Mouse (Mus musculus): Measurements from ENCODE around the gene Map10. TPM values are rescaled to one million over a fixed set of nuclear protein-coding genes. Genes with fewer than 3 reads are reported as not detected.

The Map10 gene
- total and polyA plus RNA-seq, 3 experiments, result 1.3 to 6.7 (median 2.3) TPM

DNA sequence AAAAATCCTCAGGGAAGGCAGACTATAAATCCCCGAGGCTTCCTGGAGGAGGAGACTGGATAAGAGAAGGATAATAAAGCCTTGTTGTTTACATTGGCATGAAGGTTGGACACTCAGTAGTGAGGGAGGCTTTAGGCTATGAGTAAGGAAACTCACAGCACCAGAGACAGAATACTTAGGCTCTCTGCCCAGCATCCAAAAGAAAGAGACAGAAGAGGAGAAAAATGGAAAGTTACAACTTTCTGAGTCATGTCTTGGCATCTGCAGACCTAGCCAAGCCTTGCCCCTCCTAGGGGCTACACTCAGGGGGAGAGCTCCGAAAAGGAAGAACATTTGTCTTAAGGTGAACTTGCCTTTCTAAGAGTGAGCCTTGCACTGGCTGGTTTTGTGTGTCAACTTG lies 30.0 kb upstream of the Map10 start:
- H3K27me3 ChIP-seq (replicated peaks), result no peaks in the 10 kb centered on the region
- H3K9ac ChIP-seq (ENCODE audit: insufficient read depth, low read depth), result no peak overlapping the region
- no peak overlapping the region for H3K4me2 ChIP-seq (ENCODE audit: insufficient read depth, low read depth, poor library complexity, severe bottlenecking)
- DNase-seq (ENCODE audit: extremely low read depth), result no peak
- H3K9me3 ChIP-seq (replicated peaks; ENCODE audit: low read length), result peaks cover 12% of the 10 kb centered on the region
- in situ Hi-C loops (cut with MboI; ENCODE audit: low pct_ligation_motif_present, low pct_unique_long_range_greater_than_20kb, low sequenced_read_pairs) (loop anchor here (10.0 kb wide), 1 partner anchor 55 kb away; no protein-coding TSS in a partner anchor), dilution Hi-C loops (cut with MboI; ENCODE audit: extremely low pct_ligation_motif_present, extremely low pct_unique_long_range_greater_than_20kb, low sequenced_read_pairs) (no loop called here)
- TF ChIP-seq MAFK (IDR thresholded peaks at IDR 0.05; ENCODE audit: insufficient replicate concordance, low read length) (no peak), TBP (conservative IDR thresholded peaks at IDR 0.05; ENCODE audit: low read depth, low read length) (no peak), MAX (IDR thresholded peaks at IDR 0.05; ENCODE audit: low read length) (no peak), SMC3 (IDR thresholded peaks at IDR 0.05; ENCODE audit: low read depth, low read length) (no peak), NRF1 (IDR thresholded peaks at IDR 0.05; ENCODE audit: low read depth, low read length) (no peak), JUND (conservative IDR thresholded peaks at IDR 0.05; ENCODE audit: low read depth, low read length) (no peak), KAT2A (IDR thresholded peaks at IDR 0.05; ENCODE audit: insufficient replicate concordance, low read length) (no peak), MAZ (IDR thresholded peaks at IDR 0.05; ENCODE audit: low read depth, low read length) (no peak), USF2 (conservative IDR thresholded peaks at IDR 0.05; ENCODE audit: low read depth, low read length) (no peak), TCF12 (IDR thresholded peaks at IDR 0.05; ENCODE audit: low read depth, low read length) (no peak), E2F4 (IDR thresholded peaks at IDR 0.05; ENCODE audit: insufficient replicate concordance, low read depth, low read length) (no peak), USF1 (IDR thresholded peaks at IDR 0.05; ENCODE audit: low read depth, low read length) (no peak), CHD1 (IDR thresholded peaks at IDR 0.05; ENCODE audit: low read depth, low read length) (no peak), EP300 (IDR thresholded peaks at IDR 0.05; ENCODE audit: low read length) (no peak), JUN (IDR thresholded peaks at IDR 0.05; ENCODE audit: insufficient read depth, low read depth, low read length) (no peak), IRF4 (IDR thresholded peaks at IDR 0.05; ENCODE audit: low read depth, low read length) (no peak)
- H3K36me3 ChIP-seq (replicated peaks in 1 of 2; ENCODE audit: control insufficient read depth in 1 of 2, insufficient read depth in 1 of 2, low read length in 1 of 2), result no peaks in the 10 kb centered on the region
- no peak overlapping the region for H3K4me3 ChIP-seq (replicated peaks in 1 of 3; ENCODE audit: low read depth in 2 of 3, low read length in 2 of 3, poor library complexity in 1 of 3)
- H3K79me2 ChIP-seq (replicated peaks; ENCODE audit: control insufficient read depth, extremely low read depth, insufficient read depth, poor library complexity, severe bottlenecking), result no peaks in the 10 kb centered on the region
- peaks cover 11 to 14% of the 10 kb centered on the region in 2 experiments for H3K4me1 ChIP-seq (ENCODE audit: control insufficient read depth in 1 of 2, insufficient read depth in 2 of 2)
- H3K27ac ChIP-seq (ENCODE audit: insufficient read depth, low read depth), result no peak overlapping the region

- in situ Hi-C loops (cut with MboI; ENCODE audit: low pct_ligation_motif_present, low pct_unique_long_range_greater_than_20kb, low sequenced_read_pairs), result loop anchor here (10.0 kb wide), 1 partner anchor 56 kb away; no protein-coding TSS in a partner anchor
- no peaks in the 10 kb centered on the region for H3K36me3 ChIP-seq (replicated peaks in 1 of 2; ENCODE audit: control insufficient read depth in 1 of 2, insufficient read depth in 1 of 2, low read length in 1 of 2)
- H3K79me2 ChIP-seq (replicated peaks; ENCODE audit: control insufficient read depth, extremely low read depth, insufficient read depth, poor library complexity, severe bottlenecking), result no peaks in the 10 kb centered on the region
- peaks cover 14 to 16% of the 10 kb centered on the region in 2 experiments for H3K4me1 ChIP-seq (ENCODE audit: control insufficient read depth in 1 of 2, insufficient read depth in 2 of 2)
- TF ChIP-seq MAZ (IDR thresholded peaks at IDR 0.05; ENCODE audit: low read depth, low read length) (no peak), RAD21 (IDR thresholded peaks at IDR 0.05; ENCODE audit: low read depth, low read length) (no peak), TBP (conservative IDR thresholded peaks at IDR 0.05; ENCODE audit: low read depth, low read length) (no peak), ETS1 (conservative IDR thresholded peaks at IDR 0.05; ENCODE audit: low read depth, low read length) (no peak), CHD1 (IDR thresholded peaks at IDR 0.05; ENCODE audit: low read depth, low read length) (no peak), USF1 (IDR thresholded peaks at IDR 0.05; ENCODE audit: low read depth, low read length) (no peak), E2F4 (IDR thresholded peaks at IDR 0.05; ENCODE audit: insufficient replicate concordance, low read depth, low read length) (no peak), ZMIZ1 (IDR thresholded peaks at IDR 0.05; ENCODE audit: low read depth, low read length) (no peak), GABPA (IDR thresholded peaks at IDR 0.05; ENCODE audit: insufficient replicate concordance, low read depth, low read length) (no peak), POLR2A (IDR thresholded peaks at IDR 0.05; ENCODE audit: low read depth, low read length) (no peak), ZC3H11A (IDR thresholded peaks at IDR 0.05; ENCODE audit: low read depth, low read length) (no peak), CTCF (conservative IDR thresholded peaks at IDR 0.05 in 1 of 2, IDR thresholded peaks at IDR 0.05 in 1 of 2; ENCODE audit: low read depth in 2 of 2, low read length in 2 of 2) (no peak), MEF2A (IDR thresholded peaks at IDR 0.05; ENCODE audit: borderline replicate concordance, low read depth, low read length) (no peak), MAX (IDR thresholded peaks at IDR 0.05; ENCODE audit: low read length) (no peak), ELF1 (IDR thresholded peaks at IDR 0.05; ENCODE audit: low read depth, low read length) (no peak), JUND (conservative IDR thresholded peaks at IDR 0.05; ENCODE audit: low read depth, low read length) (no peak), BHLHE40 (IDR thresholded peaks at IDR 0.05; ENCODE audit: low read depth, low read length) (no peak), EP300 (IDR thresholded peaks at IDR 0.05; ENCODE audit: low read length) (no peak)
- no peak overlapping the region for H3K27ac ChIP-seq (ENCODE audit: insufficient read depth, low read depth)
- H3K4me2 ChIP-seq (ENCODE audit: insufficient read depth, low read depth, poor library complexity, severe bottlenecking), result no peak overlapping the region
- dilution Hi-C loops (cut with MboI; ENCODE audit: extremely low pct_ligation_motif_present, extremely low pct_unique_long_range_greater_than_20kb, low sequenced_read_pairs), result no loop called here
- DNase-seq (ENCODE audit: extremely low read depth), result no peak
- no peak overlapping the region for H3K9ac ChIP-seq (ENCODE audit: insufficient read depth, low read depth)
- H3K27me3 ChIP-seq (replicated peaks), result no peaks in the 10 kb centered on the region
- no peak overlapping the region for H3K4me3 ChIP-seq (replicated peaks in 1 of 3; ENCODE audit: low read depth in 2 of 3, low read length in 2 of 3, poor library complexity in 1 of 3)
- H3K9me3 ChIP-seq (replicated peaks; ENCODE audit: low read length), result peaks cover 12% of the 10 kb centered on the region
These were observed 28.9 kb upstream of the Map10 start for GRCm38 (mm10) chr8:125640766-125641165.

All from CH12.LX (cell line).